Mouse (Mus musculus): Measurements from ENCODE around the gene Gabrq.

Gabrq gene

GRCm38 (mm10) chrX:72824776-72825588 is at the start of gene Gabrq:
TSS of gene Gabrq (plus strand) at chrX:72825178.
- DNase-seq, result peak; percentile 62

GRCm38 (mm10) chrX:72788773-72789557 is 36.0 kb upstream of the Gabrq start:
- peak; percentile 48 for DNase-seq

DNA sequence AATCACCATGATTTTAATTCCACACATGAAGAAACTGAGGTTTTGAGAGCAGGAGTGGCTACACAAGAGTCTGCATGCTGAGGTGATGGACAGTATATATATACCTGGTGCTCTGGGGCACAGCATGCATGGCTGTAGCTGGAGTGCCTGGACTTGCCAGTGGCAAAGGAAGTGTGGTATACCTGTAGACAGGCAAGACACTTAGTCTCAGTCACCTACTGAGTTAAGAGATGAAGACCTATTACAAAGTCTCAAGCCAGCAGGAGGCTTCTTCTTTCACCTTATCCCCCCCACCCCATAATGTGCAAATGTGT is 35.5 kb upstream of the Gabrq start:
- no peak for DNase-seq

DNA sequence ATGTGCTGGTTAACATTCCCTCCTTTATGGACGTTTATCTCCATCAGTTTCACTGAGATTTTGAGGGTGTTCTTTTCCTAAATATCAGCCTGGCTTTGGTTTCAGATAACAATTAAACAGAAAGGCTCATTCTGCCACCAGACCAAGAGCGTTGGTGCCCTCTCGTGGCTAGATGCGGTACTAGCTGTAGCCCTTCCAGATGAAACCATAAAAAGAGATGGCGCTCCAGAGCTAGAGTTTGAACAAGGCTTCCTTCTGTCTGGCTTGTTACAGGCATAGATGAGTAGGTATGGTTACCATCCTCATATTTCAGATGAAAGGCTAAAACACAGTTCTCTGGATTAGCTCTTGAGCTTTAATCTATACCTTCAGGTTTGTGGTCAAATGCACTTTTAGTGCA is 5.4 kb upstream of the Gabrq start:
- DNase-seq, result peak; percentile 75

GRCm38 (mm10) chrX:72823310-72823709 is 1.7 kb upstream of the Gabrq start:
- DNase-seq, result no peak

GRCm38 (mm10) chrX:72825589-72825905 is 569 bp downstream of the Gabrq start:
- DNase-seq, result no peak

Measured in retina, postnatal 1 day (tissue).